Mouse (Mus musculus): Measurements from ENCODE around the gene Gprc5d.
A peak's percentile ranks its signal among the peaks of the same experiment; 100 is the strongest.

Gprc5d gene

GRCm38 (mm10) chr6:135118183-135118582 is at the start of gene Gprc5d:
Gprc5d (minus strand) TSS chr6:135118283.
- DNase-seq, result no peak

- DNase-seq, result no peak
Measured at GRCm38 (mm10) chr6:135166712-135167111, 48.6 kb upstream of the Gprc5d start.

GRCm38 (mm10) chr6:135166262-135166661 is 48.2 kb upstream of the Gprc5d start:
- DNase-seq, result no peak

GRCm38 (mm10) chr6:135165706-135166105 is 47.6 kb upstream of the Gprc5d start:
- no peak for DNase-seq

- DNase-seq, result no peak
Measured at GRCm38 (mm10) chr6:135165191-135165590, 47.1 kb upstream of the Gprc5d start.

- no peak for DNase-seq
Measured at GRCm38 (mm10) chr6:135162861-135163260, 44.8 kb upstream of the Gprc5d start.

- no peak for DNase-seq
Measured at GRCm38 (mm10) chr6:135162311-135162710, 44.2 kb upstream of the Gprc5d start.

GRCm38 (mm10) chr6:135161356-135161755 is 43.3 kb upstream of the Gprc5d start:
- DNase-seq, result no peak

GRCm38 (mm10) chr6:135158509-135158908 is 40.4 kb upstream of the Gprc5d start:
- no peak for DNase-seq

GRCm38 (mm10) chr6:135157496-135157895 is 39.4 kb upstream of the Gprc5d start:
- no peak for DNase-seq

GRCm38 (mm10) chr6:135156597-135156996 is 38.5 kb upstream of the Gprc5d start:
- DNase-seq, result no peak

- no peak for DNase-seq
Measured at GRCm38 (mm10) chr6:135153719-135154118, 35.6 kb upstream of the Gprc5d start.

- DNase-seq, result peak in 1 of 2 experiments; percentile 58
Measured at GRCm38 (mm10) chr6:135150311-135150710, 32.2 kb upstream of the Gprc5d start.

- DNase-seq, result no peak
Measured at GRCm38 (mm10) chr6:135149722-135150121, 31.6 kb upstream of the Gprc5d start.

- no peak for DNase-seq
Measured at GRCm38 (mm10) chr6:135149175-135149574, 31.1 kb upstream of the Gprc5d start.

- peak in 1 of 2 experiments; percentile 28 for DNase-seq
Measured at GRCm38 (mm10) chr6:135148506-135148905, 30.4 kb upstream of the Gprc5d start.

GRCm38 (mm10) chr6:135145976-135146375 is 27.9 kb upstream of the Gprc5d start:
- no peak for DNase-seq

GRCm38 (mm10) chr6:135144516-135144915 is 26.4 kb upstream of the Gprc5d start:
- peak in 1 of 2 experiments; percentile 40 for DNase-seq

- no peak for DNase-seq
Measured at GRCm38 (mm10) chr6:135143151-135143550, 25.1 kb upstream of the Gprc5d start.

- DNase-seq, result no peak
Measured at GRCm38 (mm10) chr6:135141451-135142147, 23.5 kb upstream of the Gprc5d start.

- no peak for DNase-seq
Measured at GRCm38 (mm10) chr6:135138746-135139145, 20.7 kb upstream of the Gprc5d start.

GRCm38 (mm10) chr6:135138207-135138606 is 20.1 kb upstream of the Gprc5d start:
- peak; percentile 23 to 61 for DNase-seq

GRCm38 (mm10) chr6:135137736-135138135 is 19.7 kb upstream of the Gprc5d start:
- peak; percentile 58 to 70 for DNase-seq

GRCm38 (mm10) chr6:135136439-135137161 is 18.5 kb upstream of the Gprc5d start:
- DNase-seq, result peak; percentile 30 to 60

Measured in lung, postnatal 4 days (tissue).